ENCODE assay signal across 24 mouse cellular contexts in genomic region chrX:163164810-163165209, GRCm38 (mm10).
DNase-seq lines count a peak whose midpoint lies in the region; ATAC-seq and TF ChIP-seq lines count a peak whose summit lies in the region.
"Had no signal": no experiment of that assay in that cellular context is flagged by ENCODE, and none has a peak within 500 bp of the region (broad histone marks: within the 10 kb centered on the region; RNA-seq: fewer than 3 reads in every experiment).

No protein-coding gene starts in this region.

- H3K36me3 ChIP-seq in lung, embryonic 16.5 days (ENCODE audit: control insufficient read depth, insufficient read depth, low read length): no peaks in the 10 kb centered on the region
- H3K36me3 ChIP-seq: embryonic facial prominence, embryonic 10.5 days; embryonic facial prominence, embryonic 13.5 days; forebrain, embryonic 12.5 days; hindbrain, embryonic 12.5 days; hindbrain, embryonic 15.5 days had no signal

- ATAC-seq in lung, embryonic 16.5 days (ENCODE audit: low read depth): peak; percentile 60; the same call in 1 of the 2 replicates
- ATAC-seq: CD4-positive, CD25-positive, alpha-beta regulatory T cell, adult 4 months; forebrain, embryonic 16.5 days; Patski had no signal

- no peaks in the 10 kb centered on the region for H3K4me1 ChIP-seq in lung, embryonic 16.5 days (replicated peaks; ENCODE audit: control insufficient read depth, insufficient read depth, low read length)
- no peaks in the 10 kb centered on the region for H3K4me1 ChIP-seq in lung, adult 2 months (ENCODE audit: control insufficient read depth, insufficient read depth, low read length)
- H3K4me1 ChIP-seq: embryonic facial prominence, embryonic 10.5 days; embryonic facial prominence, embryonic 13.5 days; forebrain, embryonic 12.5 days; hindbrain, embryonic 12.5 days; hindbrain, embryonic 15.5 days had no signal

- no peak for TF ChIP-seq CTCF in lung, adult 2 months (IDR thresholded peaks at IDR 0.05; ENCODE audit: insufficient read depth, low read length)
- no peak for TF ChIP-seq CTCF in gastrocnemius, adult 2 months (IDR thresholded peaks at IDR 0.05)

- H3K4me2 ChIP-seq in lung, embryonic 16.5 days (ENCODE audit: low read depth, low read length): no peak overlapping the region
- H3K4me2 ChIP-seq: embryonic facial prominence, embryonic 13.5 days; forebrain, embryonic 12.5 days; heart, embryonic 11.5 days; hindbrain, embryonic 12.5 days; hindbrain, embryonic 15.5 days had no signal

- no peak for TF ChIP-seq POLR2A in lung, adult 2 months (IDR thresholded peaks at IDR 0.05; ENCODE audit: borderline replicate concordance, extremely low read depth, low read depth, low read length)

- no peaks in the 10 kb centered on the region for H3K27me3 ChIP-seq in lung, embryonic 16.5 days (ENCODE audit: control insufficient read depth, insufficient read depth, low read depth, low read length)
- H3K27me3 ChIP-seq: hindbrain, embryonic 15.5 days had no signal

- intact Hi-C loops in gastrocnemius, adult 2 months (cut with DNase I): no loop called here

- H3K9ac ChIP-seq in lung, embryonic 16.5 days (ENCODE audit: low read length): no peak overlapping the region
- H3K9ac ChIP-seq: embryonic facial prominence, embryonic 13.5 days; forebrain, embryonic 12.5 days; hindbrain, embryonic 12.5 days; hindbrain, embryonic 15.5 days had no signal

- H3K27ac ChIP-seq in lung, embryonic 16.5 days (ENCODE audit: low read length): no peak overlapping the region
- no peak overlapping the region for H3K27ac ChIP-seq in gastrocnemius, adult 2 months
- H3K27ac ChIP-seq: embryonic facial prominence, embryonic 10.5 days; embryonic facial prominence, embryonic 13.5 days; forebrain, embryonic 12.5 days; hindbrain, embryonic 12.5 days; hindbrain, embryonic 15.5 days had no signal

- H3K4me3 ChIP-seq in lung, embryonic 16.5 days (ENCODE audit: low read length): no peak overlapping the region
- H3K4me3 ChIP-seq in lung, adult 2 months (replicated peaks; ENCODE audit: extremely low read depth, low read depth, low read length): no peak overlapping the region
- no peak overlapping the region for H3K4me3 ChIP-seq in gastrocnemius, adult 2 months
- H3K4me3 ChIP-seq: embryonic facial prominence, embryonic 10.5 days; embryonic facial prominence, embryonic 13.5 days; erythroblast, embryonic 14.5 days; forebrain, embryonic 12.5 days; hindbrain, embryonic 12.5 days; hindbrain, embryonic 15.5 days had no signal

- DNase-seq in lung, adult 2 months: no peak
- DNase-seq in 3T3-L1 (ENCODE audit: low read depth, low spot score): peak; percentile 3
- DNase-seq in NIH3T3 (ENCODE audit: low read depth): peak; percentile 39
- DNase-seq in gastrocnemius, adult 2 months: no peak
- no peak for DNase-seq in cerebellum, postnatal 25 days
- DNase-seq: adrenal gland, postnatal 10 days; adrenal gland, postnatal 36 days; cerebellum, adult 18-20 months; cerebellum, adult 9-11 months; cerebellum, postnatal 36 days; embryo, embryonic 11 days; gastrocnemius, postnatal 14 days; heart, adult 11 months had no signal

- WGBS in lung, embryonic 16.5 days: 62% methylated on average over 2 of the region's 2 CpGs
- WGBS in lung, adult 2 months: 69% methylated on average over 2 of the region's 2 CpGs

- H3K9me3 ChIP-seq in lung, embryonic 16.5 days (ENCODE audit: control insufficient read depth, low read length): no peaks in the 10 kb centered on the region
- H3K9me3 ChIP-seq: embryonic facial prominence, embryonic 10.5 days; embryonic facial prominence, embryonic 13.5 days; forebrain, embryonic 12.5 days; hindbrain, embryonic 12.5 days; hindbrain, embryonic 15.5 days had no signal

Comparison
In these comparisons a context has a peak if more than half of its experiments do, and no peak if none do; other contexts are left out.
1. DNase-seq: peak in 3T3-L1 (single experiment) and NIH3T3 (single experiment); none in lung, adult 2 months (single experiment), gastrocnemius, adult 2 months (single experiment) and cerebellum, postnatal 25 days (0 of 2).